Mouse (Mus musculus) kidney, adult 9 months (tissue): ENCODE data around the gene Clec16a.
A peak's percentile ranks its signal among the peaks of the same experiment; 100 is the strongest.

Source experiments
- DNase-seq: peaks from one replicate; pipeline ENCODE4 v3.0.0; 2022

Clec16a gene

GRCm38 (mm10) chr16:10652935-10653334 lies 107.8 kb downstream of the Clec16a start:
- no peak for DNase-seq

- no peak for DNase-seq
Observed at GRCm38 (mm10) chr16:10655236-10655635, 110.1 kb downstream of the Clec16a start.

GRCm38 (mm10) chr16:10655926-10656325 lies 110.8 kb downstream of the Clec16a start:
- no peak for DNase-seq

GRCm38 (mm10) chr16:10656461-10656860 lies 111.3 kb downstream of the Clec16a start:
- no peak for DNase-seq

GRCm38 (mm10) chr16:10656939-10657338 lies 111.8 kb downstream of the Clec16a start:
- peak; percentile 65 for DNase-seq

- no peak for DNase-seq
Observed at GRCm38 (mm10) chr16:10659211-10659610, 114.1 kb downstream of the Clec16a start.

GRCm38 (mm10) chr16:10660526-10660925 lies 115.4 kb downstream of the Clec16a start:
- DNase-seq, result no peak

- no peak for DNase-seq
Observed at GRCm38 (mm10) chr16:10661385-10661784, 116.2 kb downstream of the Clec16a start.

GRCm38 (mm10) chr16:10663890-10664731 lies 119.0 kb downstream of the Clec16a start:
- DNase-seq, result no peak

- DNase-seq, result peak; percentile 55
Observed at GRCm38 (mm10) chr16:10664921-10665894, 120.1 kb downstream of the Clec16a start.

- DNase-seq, result no peak
Observed at GRCm38 (mm10) chr16:10666766-10667165, 121.6 kb downstream of the Clec16a start.

GRCm38 (mm10) chr16:10668453-10668852 lies 123.3 kb downstream of the Clec16a start:
- no peak for DNase-seq

GRCm38 (mm10) chr16:10668991-10669703 lies 124.0 kb downstream of the Clec16a start:
- DNase-seq, result no peak

GRCm38 (mm10) chr16:10669936-10670335 lies 124.8 kb downstream of the Clec16a start:
- no peak for DNase-seq

GRCm38 (mm10) chr16:10672490-10672889 lies 127.4 kb downstream of the Clec16a start:
- DNase-seq, result no peak

GRCm38 (mm10) chr16:10674020-10674419 lies 128.9 kb downstream of the Clec16a start:
- DNase-seq, result no peak

GRCm38 (mm10) chr16:10674957-10675356 lies 129.8 kb downstream of the Clec16a start:
- DNase-seq, result no peak

GRCm38 (mm10) chr16:10675612-10676011 lies 130.5 kb downstream of the Clec16a start:
- DNase-seq, result peak; percentile 32

GRCm38 (mm10) chr16:10676461-10677066 lies 131.4 kb downstream of the Clec16a start:
- no peak for DNase-seq

- no peak for DNase-seq
Observed at GRCm38 (mm10) chr16:10682521-10682920, 137.4 kb downstream of the Clec16a start.

- DNase-seq, result no peak
Observed at GRCm38 (mm10) chr16:10683193-10684000, 138.3 kb downstream of the Clec16a start.
